Mouse (Mus musculus) liver, embryonic 14.5 days (tissue): ENCODE data around the gene Jkamp. TPM values are rescaled to one million over a fixed set of nuclear protein-coding genes. Genes with fewer than 3 reads are reported as not detected.
A peak's percentile ranks its signal among the peaks of the same experiment; 100 is the strongest.
"Not testable (repeated sequence)": the region's sequence is repeated elsewhere in the genome, so short reads cannot be mapped to it uniquely, and the experiment has no call there.

Source experiments
- ATAC-seq: fragments of 200-750 bp; cut with Nextera tagmentation; 2 replicates; pipeline ENCODE4 v1.8.0; 2017; ENCODE audit warnings: moderate number of reproducible peaks, mild to moderate bottlenecking, moderate library complexity; ENCODE audit not compliant: insufficient read depth
- DNase-seq, 3 experiments: peaks; one replicate each; pipeline ENCODE4 v3.0.0-alpha.2; 2012 to 2013; ENCODE audit warnings: low read depth in 3 of 3, low spot score in 3 of 3
- H3K27ac ChIP-seq: fragments of 300-500 bp; sonication (generic); 2 replicates; pipeline ENCODE4 v1.5.1; 2014; ENCODE audit warnings: moderate library complexity, mild to moderate bottlenecking, control low read depth, inconsistent platforms
- H3K27me3 ChIP-seq: fragments of 300-500 bp; sonication (generic); 2 replicates; pipeline ENCODE4 v1.6.1; 2014; ENCODE audit warnings: mild to moderate bottlenecking, low read length, moderate library complexity; ENCODE audit not compliant: control insufficient read depth, insufficient read depth
- H3K36me3 ChIP-seq: fragments of 300-500 bp; sonication (generic); replicated peaks from 2 replicates; pipeline ENCODE4 v1.6.1; 2014; ENCODE audit warnings: low read depth; ENCODE audit not compliant: control insufficient read depth, insufficient read depth
- H3K4me1 ChIP-seq, 2 experiments: fragments of 200-500 bp in 1 of 2; fragments of 300-500 bp in 1 of 2; sonication (generic) in 1 of 2; replicated peaks; 2 replicates each; pipeline ENCODE4 v1.6.1; 2012 to 2014; ENCODE audit warnings: antibody characterized with exemption in 1 of 2, inconsistent platforms in 1 of 2, low read length in 1 of 2; ENCODE audit not compliant: control insufficient read depth in 2 of 2, insufficient read depth in 2 of 2
- H3K4me2 ChIP-seq: fragments of 300-500 bp; sonication (generic); 2 replicates; pipeline ENCODE4 v1.6.1; 2014; ENCODE audit warnings: low read depth, mild to moderate bottlenecking, control low read depth, moderate library complexity
- H3K4me3 ChIP-seq, 2 experiments: fragments of 200-500 bp in 1 of 2; fragments of 300-500 bp in 1 of 2; sonication (generic) in 1 of 2; 2 replicates each; pipeline ENCODE4 v1.5.1; 2012 to 2014; ENCODE audit warnings: low read depth in 2 of 2, low read length in 2 of 2, mild to moderate bottlenecking in 2 of 2, control low read depth in 1 of 2, inconsistent platforms in 1 of 2, moderate library complexity in 1 of 2; ENCODE audit not compliant: insufficient read depth in 1 of 2
- H3K9ac ChIP-seq: fragments of 300-500 bp; sonication (generic); replicated peaks from 2 replicates; pipeline ENCODE4 v1.6.1; 2014; ENCODE audit warnings: mild to moderate bottlenecking, control low read depth, moderate library complexity
- H3K9me3 ChIP-seq: fragments of 300-500 bp; sonication (generic); 2 replicates; pipeline ENCODE4 v1.6.1; 2016; ENCODE audit warnings: low read length, mixed read lengths; ENCODE audit not compliant: control insufficient read depth
- CTCF ChIP-seq: IDR thresholded peaks from 2 replicates; pipeline ENCODE4 v1.5.1; 2016; ENCODE audit warnings: antibody characterized with exemption, low read depth, control low read depth
- EP300 ChIP-seq: IDR thresholded peaks from 2 replicates; pipeline ENCODE4 v1.6.1; 2016; ENCODE audit warnings: antibody characterized with exemption, low read depth
- WGBS: fragments of 180-500 bp; shearing (Covaris S2); extraction: QIAGEN DNeasy Blood & Tissue Kit; methylation state at CpG from one replicate; pipeline ENCODE4 v1.1.7; 2014; ENCODE audit not compliant: insufficient replicate concordance; 5-methylcytosine and 5-hydroxymethylcytosine counted together
- polyA plus RNA-seq, 2 experiments: library from polyadenylated mRNA; depleted of rRNA in 1 of 2; stranded (reverse) in 1 of 2; unstranded in 1 of 2; fragments of >200 nt; fragmentation: Nextera tagmentation in 1 of 2; extraction: Ambion mirVana in 1 of 2; gene quantifications; 2 replicates each; pipeline versions ENCODE4 v1.2.1 to v1.2.3; 2012 to 2014

Gene Jkamp
- polyA plus RNA-seq, 2 experiments, result 10.5 to 12.8 TPM

GRCm38 (mm10) chr12:72041238-72041637, 44.2 kb upstream of the Jkamp start:
- no peak overlapping the region for H3K4me2 ChIP-seq

GRCm38 (mm10) chr12:72047513-72047912, 37.9 kb upstream of the Jkamp start:
- no peak overlapping the region for H3K9ac ChIP-seq
- H3K36me3 ChIP-seq, result no peaks in the 10 kb centered on the region
- TF ChIP-seq CTCF (peak; percentile 23; the same call in 1 of the 2 replicates), EP300 (no peak)
- ATAC-seq (no peak), DNase-seq (no peak)
- H3K27ac ChIP-seq, result no peak overlapping the region
- H3K4me2 ChIP-seq, result no peak overlapping the region
- H3K27me3 ChIP-seq, result no peaks in the 10 kb centered on the region
- 6% methylated on average over 2 of the region's 2 CpGs for whole genome bisulfite sequencing
- H3K9me3 ChIP-seq, result no peaks in the 10 kb centered on the region
- no peak overlapping the region for H3K4me3 ChIP-seq
- no peaks in the 10 kb centered on the region for H3K4me1 ChIP-seq

More at GRCm38 (mm10) chr12:72041238-72041637, 44.2 kb upstream of the Jkamp start:
- H3K4me3 ChIP-seq, result no peak overlapping the region
- ATAC-seq, result no peak
- H3K36me3 ChIP-seq, result no peaks in the 10 kb centered on the region
- H3K9ac ChIP-seq, result no peak overlapping the region
- DNase-seq, result no peak
- TF ChIP-seq EP300 (no peak), CTCF (no peak)
- no peaks in the 10 kb centered on the region for H3K9me3 ChIP-seq
- no peaks in the 10 kb centered on the region for H3K27me3 ChIP-seq
- 69% methylated on average over 3 of the region's 3 CpGs for WGBS
- H3K4me1 ChIP-seq, result peaks cover 0 to 5% of the 10 kb centered on the region in 2 experiments; a peak in 2 of 4 replicates
- H3K27ac ChIP-seq, result no peak overlapping the region

- not testable (repeated sequence) for DNase-seq, ATAC-seq, H3K9me3 ChIP-seq, H3K36me3 ChIP-seq, H3K9ac ChIP-seq, H3K4me3 ChIP-seq, H3K27me3 ChIP-seq, H3K27ac ChIP-seq, H3K4me2 ChIP-seq, H3K4me1 ChIP-seq
- 69% methylated on average over 5 of the region's 5 CpGs for WGBS
Observed at GRCm38 (mm10) chr12:72050156-72050555, 35.2 kb upstream of the Jkamp start.

DNA sequence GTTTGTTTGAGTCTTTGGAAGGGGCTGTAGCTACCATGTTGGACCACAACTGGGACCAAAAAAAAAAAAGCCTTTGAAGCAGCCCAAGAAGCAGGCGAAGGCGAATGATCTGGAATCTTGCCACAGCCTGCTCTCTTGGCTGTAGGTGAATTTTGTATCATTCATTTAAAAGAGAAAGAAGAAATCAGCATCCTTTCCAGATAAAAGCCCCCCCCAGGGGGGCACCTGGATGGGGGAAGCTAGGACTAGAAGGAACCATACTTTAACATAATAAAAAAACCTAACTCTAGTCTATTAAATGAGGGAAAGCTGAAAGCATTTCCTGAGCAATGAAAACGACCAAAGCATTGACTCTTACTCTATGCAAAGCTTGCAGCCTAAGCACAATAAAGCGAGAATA, 34.6 kb upstream of the Jkamp start:
- Histone ChIP-seq H3K9me3 (no peaks in the 10 kb centered on the region), H3K36me3 (no peaks in the 10 kb centered on the region), H3K27me3 (no peaks in the 10 kb centered on the region), H3K9ac (no peak overlapping the region), H3K27ac (no peak overlapping the region), H3K4me3 (no peak overlapping the region), H3K4me2 (no peak overlapping the region), H3K4me1 (no peaks in the 10 kb centered on the region)
- no peak for TF ChIP-seq EP300
- TF ChIP-seq CTCF, result no peak
- DNase-seq (no peak), ATAC-seq (no peak)
- WGBS, result 64% methylated on average over 4 of the region's 4 CpGs

- DNase-seq (no peak), ATAC-seq (no peak)
- no peak for TF ChIP-seq CTCF
- no peak for TF ChIP-seq EP300
- no peak overlapping the region for H3K9ac ChIP-seq
- WGBS, result 66% methylated on average over 6 of the region's 6 CpGs
- no peaks in the 10 kb centered on the region for H3K4me1 ChIP-seq
- no peak overlapping the region for H3K27ac ChIP-seq
- H3K4me3 ChIP-seq, result no peak overlapping the region
- no peaks in the 10 kb centered on the region for H3K9me3 ChIP-seq
- H3K27me3 ChIP-seq, result no peaks in the 10 kb centered on the region
- no peak overlapping the region for H3K4me2 ChIP-seq
- no peaks in the 10 kb centered on the region for H3K36me3 ChIP-seq
Observed at GRCm38 (mm10) chr12:72052571-72052970, 32.8 kb upstream of the Jkamp start.
